Mouse (Mus musculus): Measurements from ENCODE around the gene BC055324. TPM values are rescaled to one million over a fixed set of nuclear protein-coding genes. Genes with fewer than 3 reads are reported as not detected.
"Not testable (repeated sequence)": the region's sequence is repeated elsewhere in the genome, so short reads cannot be mapped to it uniquely, and the experiment has no call there.

Gene BC055324
- polyA plus RNA-seq (2015; fragmentation: Nextera tagmentation; extraction: Ambion mirVana): 12.2 and 13.1 TPM in 2 replicates

GRCm38 (mm10) chr1:163994721-163995608, at the start of gene BC055324, which contains the start of gene Mettl18:
BC055324 (minus strand) TSS chr1:163994796.
Mettl18 (plus strand) TSS chr1:163994889.
- Histone ChIP-seq H3K4me3 (ENCODE audit: low read length) (peak within 1 kb of the TSS; percentile 70), H3K4me1 (ENCODE audit: control insufficient read depth, insufficient read depth, low read length) (peaks cover 10% of the 10 kb centered on the region), H3K27ac (ENCODE audit: low read length) (peak within 1 kb of the TSS; percentile 76), H3K9ac (ENCODE audit: low read length) (peak within 1 kb of the TSS; percentile 82), H3K4me2 (ENCODE audit: low read depth, low read length) (peak within 1 kb of the TSS; percentile 91), H3K27me3 (ENCODE audit: control insufficient read depth, insufficient read depth, low read length) (no peaks in the 10 kb centered on the region), H3K9me3 (replicated peaks; ENCODE audit: control insufficient read depth, low read length) (no peaks in the 10 kb centered on the region), H3K36me3 (ENCODE audit: control insufficient read depth, insufficient read depth) (peaks cover 2% of the 10 kb centered on the region; the same call in 1 of the 2 replicates)
- 4% methylated on average over 43 of the region's 43 CpGs for WGBS
- ATAC-seq (replicated peaks; ENCODE audit: extremely low read depth, insufficient read depth, low FRiP score): peak; percentile 96

- H3K27ac ChIP-seq (ENCODE audit: low read length): no peak overlapping the region
- H3K36me3 ChIP-seq (ENCODE audit: control insufficient read depth, insufficient read depth): no peaks in the 10 kb centered on the region
- H3K9ac ChIP-seq (ENCODE audit: low read length): no peak overlapping the region
- no peak overlapping the region for H3K4me3 ChIP-seq (ENCODE audit: low read length)
- peaks cover 6% of the 10 kb centered on the region; the same call in 1 of the 2 replicates for H3K4me1 ChIP-seq (ENCODE audit: control insufficient read depth, insufficient read depth, low read length)
- no peaks in the 10 kb centered on the region for H3K9me3 ChIP-seq (replicated peaks; ENCODE audit: control insufficient read depth, low read length)
- no peak overlapping the region for H3K4me2 ChIP-seq (ENCODE audit: low read depth, low read length)
- ATAC-seq (replicated peaks; ENCODE audit: extremely low read depth, insufficient read depth, low FRiP score): peak; percentile 73; the same call in 1 of the 2 replicates
- no peaks in the 10 kb centered on the region for H3K27me3 ChIP-seq (ENCODE audit: control insufficient read depth, insufficient read depth, low read length)
- WGBS: 34% methylated on average over 3 of the region's 3 CpGs
Observed at GRCm38 (mm10) chr1:164043549-164043948, 49.0 kb upstream of the BC055324 start.

- H3K4me2 ChIP-seq (ENCODE audit: low read depth, low read length): no peak overlapping the region
- whole genome bisulfite sequencing: 74% methylated on average over 10 of the region's 10 CpGs
- no peaks in the 10 kb centered on the region for H3K9me3 ChIP-seq (replicated peaks; ENCODE audit: control insufficient read depth, low read length)
- H3K4me3 ChIP-seq (ENCODE audit: low read length): no peak overlapping the region
- no peak overlapping the region for H3K9ac ChIP-seq (ENCODE audit: low read length)
- peaks cover 6% of the 10 kb centered on the region; the same call in 1 of the 2 replicates for H3K4me1 ChIP-seq (ENCODE audit: control insufficient read depth, insufficient read depth, low read length)
- H3K27ac ChIP-seq (ENCODE audit: low read length): no peak overlapping the region
- no peaks in the 10 kb centered on the region for H3K36me3 ChIP-seq (ENCODE audit: control insufficient read depth, insufficient read depth)
- ATAC-seq (replicated peaks; ENCODE audit: extremely low read depth, insufficient read depth, low FRiP score): no peak
- no peaks in the 10 kb centered on the region for H3K27me3 ChIP-seq (ENCODE audit: control insufficient read depth, insufficient read depth, low read length)
Observed at GRCm38 (mm10) chr1:164040385-164041135, 46.0 kb upstream of the BC055324 start.

GRCm38 (mm10) chr1:164027416-164027815, 32.8 kb upstream of the BC055324 start:
- H3K4me2 ChIP-seq (ENCODE audit: low read depth, low read length): no peak overlapping the region
- ATAC-seq (replicated peaks; ENCODE audit: extremely low read depth, insufficient read depth, low FRiP score): no peak
- no peak overlapping the region for H3K9ac ChIP-seq (ENCODE audit: low read length)
- no peaks in the 10 kb centered on the region for H3K36me3 ChIP-seq (ENCODE audit: control insufficient read depth, insufficient read depth)
- 57% methylated on average over 5 of the region's 5 CpGs for WGBS
- H3K27ac ChIP-seq (ENCODE audit: low read length): no peak overlapping the region
- 0 out of 2 replicates have a peak, but pooled peaks cover 3% of the 10 kb centered on the region for H3K9me3 ChIP-seq (replicated peaks; ENCODE audit: control insufficient read depth, low read length)
- no peaks in the 10 kb centered on the region for H3K27me3 ChIP-seq (ENCODE audit: control insufficient read depth, insufficient read depth, low read length)
- no peak overlapping the region for H3K4me3 ChIP-seq (ENCODE audit: low read length)
- H3K4me1 ChIP-seq (ENCODE audit: control insufficient read depth, insufficient read depth, low read length): no peaks in the 10 kb centered on the region

- 62% methylated on average over 4 of the region's 4 CpGs for WGBS
Observed at GRCm38 (mm10) chr1:164025685-164026084, 31.1 kb upstream of the BC055324 start.

GRCm38 (mm10) chr1:164022106-164022505, 27.5 kb upstream of the BC055324 start:
- H3K4me1 ChIP-seq (ENCODE audit: control insufficient read depth, insufficient read depth, low read length); H3K27ac ChIP-seq (ENCODE audit: low read length); H3K9ac ChIP-seq (ENCODE audit: low read length); H3K9me3 ChIP-seq (replicated peaks; ENCODE audit: control insufficient read depth, low read length); H3K36me3 ChIP-seq (ENCODE audit: control insufficient read depth, insufficient read depth); H3K27me3 ChIP-seq (ENCODE audit: control insufficient read depth, insufficient read depth, low read length); ATAC-seq (replicated peaks; ENCODE audit: extremely low read depth, insufficient read depth, low FRiP score); H3K4me3 ChIP-seq (ENCODE audit: low read length); H3K4me2 ChIP-seq (ENCODE audit: low read depth, low read length): not testable (repeated sequence)
- 80% methylated on average over 5 of the region's 5 CpGs for WGBS

More at GRCm38 (mm10) chr1:164025685-164026084, 31.1 kb upstream of the BC055324 start:
- no peak for ATAC-seq (replicated peaks; ENCODE audit: extremely low read depth, insufficient read depth, low FRiP score)
- Histone ChIP-seq H3K27ac (ENCODE audit: low read length) (no peak overlapping the region), H3K4me1 (ENCODE audit: control insufficient read depth, insufficient read depth, low read length) (no peaks in the 10 kb centered on the region), H3K9ac (ENCODE audit: low read length) (no peak overlapping the region), H3K4me3 (ENCODE audit: low read length) (no peak overlapping the region), H3K9me3 (replicated peaks; ENCODE audit: control insufficient read depth, low read length) (0 out of 2 replicates have a peak, but pooled peaks cover 3% of the 10 kb centered on the region), H3K27me3 (ENCODE audit: control insufficient read depth, insufficient read depth, low read length) (no peaks in the 10 kb centered on the region), H3K4me2 (ENCODE audit: low read depth, low read length) (no peak overlapping the region), H3K36me3 (ENCODE audit: control insufficient read depth, insufficient read depth) (no peaks in the 10 kb centered on the region)

GRCm38 (mm10) chr1:164020746-164021145, 26.1 kb upstream of the BC055324 start:
- not testable (repeated sequence) for H3K9me3 ChIP-seq (replicated peaks; ENCODE audit: control insufficient read depth, low read length); H3K4me1 ChIP-seq (ENCODE audit: control insufficient read depth, insufficient read depth, low read length); ATAC-seq (replicated peaks; ENCODE audit: extremely low read depth, insufficient read depth, low FRiP score); H3K4me2 ChIP-seq (ENCODE audit: low read depth, low read length); H3K4me3 ChIP-seq (ENCODE audit: low read length); H3K27ac ChIP-seq (ENCODE audit: low read length); H3K27me3 ChIP-seq (ENCODE audit: control insufficient read depth, insufficient read depth, low read length); H3K36me3 ChIP-seq (ENCODE audit: control insufficient read depth, insufficient read depth); H3K9ac ChIP-seq (ENCODE audit: low read length)
- 88% methylated on average over 3 of the region's 3 CpGs for WGBS

- H3K9ac ChIP-seq (ENCODE audit: low read length): no peak overlapping the region
- H3K4me2 ChIP-seq (ENCODE audit: low read depth, low read length): no peak overlapping the region
- H3K4me3 ChIP-seq (ENCODE audit: low read length): no peak overlapping the region
- ATAC-seq (replicated peaks; ENCODE audit: extremely low read depth, insufficient read depth, low FRiP score): no peak
- H3K4me1 ChIP-seq (ENCODE audit: control insufficient read depth, insufficient read depth, low read length): no peaks in the 10 kb centered on the region
- no peaks in the 10 kb centered on the region for H3K27me3 ChIP-seq (ENCODE audit: control insufficient read depth, insufficient read depth, low read length)
- H3K27ac ChIP-seq (ENCODE audit: low read length): no peak overlapping the region
- H3K36me3 ChIP-seq (ENCODE audit: control insufficient read depth, insufficient read depth): no peaks in the 10 kb centered on the region
- no peaks in the 10 kb centered on the region for H3K9me3 ChIP-seq (replicated peaks; ENCODE audit: control insufficient read depth, low read length)
- 54% methylated on average over 6 of the region's 6 CpGs for WGBS
Observed at GRCm38 (mm10) chr1:164019789-164020188, 25.2 kb upstream of the BC055324 start.
